Mouse (Mus musculus) MEL (cell line): Measurements from ENCODE around the gene Tmem132b. TPM values are rescaled to one million over a fixed set of nuclear protein-coding genes. Genes with fewer than 3 reads are reported as not detected.

Experiments
- DNase-seq: peaks from one replicate; pipeline ENCODE4 v3.0.0; 2011; ENCODE audit warnings: low read depth, low spot score
- H3K27ac ChIP-seq: 2 replicates; pipeline ENCODE4 v1.5.1; 2012; ENCODE audit warnings: low read depth, mild to moderate bottlenecking, control low read depth, low read length, moderate library complexity; ENCODE audit not compliant: control insufficient read depth
- H3K27me3 ChIP-seq, 2 experiments: fragments of 150-350 bp in 1 of 2; sonication (generic) in 1 of 2; 2 replicates each; pipeline ENCODE4 v1.6.1; 2012; ENCODE audit warnings: low read length in 2 of 2, mild to moderate bottlenecking in 2 of 2, improper control_type of control experiment in 1 of 2, moderate library complexity in 1 of 2; ENCODE audit not compliant: insufficient read depth in 2 of 2, control insufficient read depth in 1 of 2
- H3K36me3 ChIP-seq, 2 experiments: 2 replicates each; pipeline ENCODE4 v1.6.1; 2012 to 2014; ENCODE audit warnings: low read length in 2 of 2, improper control_type of control experiment in 1 of 2, inconsistent platforms in 1 of 2, mild to moderate bottlenecking in 1 of 2; ENCODE audit not compliant: insufficient read depth in 2 of 2, control insufficient read depth in 1 of 2
- H3K4me1 ChIP-seq, 2 experiments: fragments of 150-350 bp in 1 of 2; sonication (generic) in 1 of 2; 2 replicates each; pipeline ENCODE4 v1.6.1; 2012; ENCODE audit warnings: low read length in 2 of 2, improper control_type of control experiment in 1 of 2, mild to moderate bottlenecking in 1 of 2; ENCODE audit not compliant: insufficient read depth in 2 of 2, control insufficient read depth in 1 of 2
- H3K4me3 ChIP-seq, 2 experiments: fragments of 150-350 bp in 1 of 2; sonication (generic) in 1 of 2; 2 replicates each; pipeline ENCODE4 v1.5.1; 2012; ENCODE audit warnings: low read depth in 2 of 2, low read length in 2 of 2, mild to moderate bottlenecking in 2 of 2, moderate library complexity in 2 of 2, control low read depth in 1 of 2, improper control_type of control experiment in 1 of 2; ENCODE audit not compliant: control insufficient read depth in 1 of 2, insufficient read depth in 1 of 2
- H3K79me2 ChIP-seq: 2 replicates; pipeline ENCODE4 v1.6.1; 2012; ENCODE audit warnings: mild to moderate bottlenecking, low read length, moderate library complexity; ENCODE audit not compliant: control insufficient read depth, poor library complexity, insufficient read depth
- H3K9ac ChIP-seq: 2 replicates; pipeline ENCODE4 v1.6.1; 2012; ENCODE audit warnings: low read depth, mild to moderate bottlenecking, control low read depth, low read length, moderate library complexity; ENCODE audit not compliant: control insufficient read depth, poor library complexity, severe bottlenecking
- H3K9me3 ChIP-seq: fragments of 150-350 bp; sonication (generic); replicated peaks from 2 replicates; pipeline ENCODE4 v1.6.1; 2012; ENCODE audit warnings: mild to moderate bottlenecking, low read length, improper control_type of control experiment, moderate library complexity; ENCODE audit not compliant: insufficient read depth
- CHD1 ChIP-seq: IDR thresholded peaks from 2 replicates; pipeline ENCODE4 v1.6.1; 2012; ENCODE audit warnings: low read depth, mild to moderate bottlenecking, inconsistent platforms, low read length, improper control_type of control experiment
- CHD2 ChIP-seq: IDR thresholded peaks from 2 replicates; pipeline ENCODE4 v1.6.1; 2011; ENCODE audit warnings: low read length, improper control_type of control experiment
- CTCF ChIP-seq, 3 experiments: IDR thresholded peaks in 2 of 3; conservative IDR thresholded peaks in 1 of 3; 2 replicates each; pipeline ENCODE4 v1.5.1; 2011 to 2012; ENCODE audit warnings: low read length in 3 of 3, low read depth in 2 of 3, mild to moderate bottlenecking in 2 of 3, improper control_type of control experiment in 1 of 3, inconsistent platforms in 1 of 3, mixed read lengths in 1 of 3, moderate library complexity in 1 of 3; ENCODE audit not compliant: control insufficient read depth in 1 of 3, insufficient read depth in 1 of 3, poor library complexity in 1 of 3, severe bottlenecking in 1 of 3
- ELF1 ChIP-seq: IDR thresholded peaks from 2 replicates; pipeline ENCODE4 v1.6.1; 2014; ENCODE audit warnings: low read depth, mild to moderate bottlenecking, inconsistent platforms, low read length, improper control_type of control experiment, moderate library complexity
- HCFC1 ChIP-seq: IDR thresholded peaks from 2 replicates; pipeline ENCODE4 v1.6.1; 2012; ENCODE audit warnings: low read depth, mild to moderate bottlenecking, inconsistent platforms, low read length, improper control_type of control experiment, moderate library complexity
- MEF2A ChIP-seq: IDR thresholded peaks from 2 replicates; pipeline ENCODE4 v1.6.1; 2014; ENCODE audit warnings: low read depth, mild to moderate bottlenecking, inconsistent platforms, low read length, improper control_type of control experiment; ENCODE audit not compliant: poor library complexity, insufficient replicate concordance, severe bottlenecking; ENCODE audit errors: extremely low read depth
- MXI1 ChIP-seq: IDR thresholded peaks from 2 replicates; pipeline ENCODE4 v1.6.1; 2011; ENCODE audit warnings: mild to moderate bottlenecking, low read depth, low read length, improper control_type of control experiment
- MYC ChIP-seq: IDR thresholded peaks from 2 replicates; pipeline ENCODE4 v1.6.1; 2011; ENCODE audit warnings: low read depth, mild to moderate bottlenecking, low read length, improper control_type of control experiment, moderate library complexity
- NELFE ChIP-seq: IDR thresholded peaks from 2 replicates; pipeline ENCODE4 v1.6.1; 2011; ENCODE audit warnings: low read depth, low read length, improper control_type of control experiment
- NRF1 ChIP-seq: IDR thresholded peaks from 2 replicates; pipeline ENCODE4 v1.6.1; 2014; ENCODE audit warnings: low read depth, mild to moderate bottlenecking, inconsistent platforms, low read length, improper control_type of control experiment, moderate library complexity; ENCODE audit not compliant: poor library complexity, insufficient read depth, severe bottlenecking
- POLR2AphosphoS5 ChIP-seq: IDR thresholded peaks from 2 replicates; pipeline ENCODE4 v1.6.1; 2012; ENCODE audit warnings: low read depth, borderline replicate concordance, mild to moderate bottlenecking, inconsistent platforms, low read length, moderate library complexity, mixed read lengths
- RAD21 ChIP-seq: IDR thresholded peaks from 2 replicates; pipeline ENCODE4 v1.6.1; 2011; ENCODE audit warnings: mild to moderate bottlenecking, low read depth, low read length, improper control_type of control experiment
- RCOR1 ChIP-seq: IDR thresholded peaks from 2 replicates; pipeline ENCODE4 v1.6.1; 2012; ENCODE audit warnings: low read depth, mild to moderate bottlenecking, inconsistent platforms, low read length, improper control_type of control experiment
- TAL1 ChIP-seq: IDR thresholded peaks from 2 replicates; pipeline ENCODE4 v1.6.1; 2012; ENCODE audit warnings: mild to moderate bottlenecking, inconsistent platforms, low read length, moderate library complexity, mixed read lengths
- UBTF ChIP-seq: IDR thresholded peaks from 2 replicates; pipeline ENCODE4 v1.6.1; 2012; ENCODE audit warnings: low read depth, mild to moderate bottlenecking, inconsistent platforms, low read length, improper control_type of control experiment, moderate library complexity, borderline replicate concordance; ENCODE audit not compliant: insufficient read depth
- USF1 ChIP-seq: IDR thresholded peaks from 2 replicates; pipeline ENCODE4 v1.6.1; 2014; ENCODE audit warnings: low read depth, mild to moderate bottlenecking, inconsistent platforms, low read length, improper control_type of control experiment, moderate library complexity
- ZKSCAN1 ChIP-seq: IDR thresholded peaks from 2 replicates; pipeline ENCODE4 v1.6.1; 2012; ENCODE audit warnings: low read depth, mild to moderate bottlenecking, inconsistent platforms, low read length, improper control_type of control experiment, moderate library complexity
- ZMIZ1 ChIP-seq: IDR thresholded peaks from 2 replicates; pipeline ENCODE4 v1.6.1; 2012; ENCODE audit warnings: low read depth, mild to moderate bottlenecking, inconsistent platforms, low read length, improper control_type of control experiment, moderate library complexity
- ZNF384 ChIP-seq: IDR thresholded peaks from 2 replicates; pipeline ENCODE4 v1.6.1; 2012; ENCODE audit warnings: low read depth, mild to moderate bottlenecking, inconsistent platforms, low read length, improper control_type of control experiment
- polyA plus RNA-seq, 2 experiments: library from polyadenylated mRNA; stranded (reverse) in 1 of 2; unstranded in 1 of 2; fragments of >175 nt in 1 of 2; fragments of >200 nt in 1 of 2; gene quantifications; 2 replicates each; pipeline versions ENCODE4 v1.2.1 to v1.2.4; 2012; ENCODE audit warnings: low replicate concordance in 2 of 2, low read depth in 1 of 2; ENCODE audit not compliant: insufficient read length in 2 of 2, insufficient read depth in 1 of 2, missing spikeins in 1 of 2
- total RNA-seq: library from RNA; depleted of rRNA; stranded (reverse); fragments of 300-350 nt; gene quantifications from 2 replicates; pipeline ENCODE4 v1.2.3, GENCODE M21; 2012

Tmem132b gene
- total and polyA plus RNA-seq, 3 experiments: not detected

DNA sequence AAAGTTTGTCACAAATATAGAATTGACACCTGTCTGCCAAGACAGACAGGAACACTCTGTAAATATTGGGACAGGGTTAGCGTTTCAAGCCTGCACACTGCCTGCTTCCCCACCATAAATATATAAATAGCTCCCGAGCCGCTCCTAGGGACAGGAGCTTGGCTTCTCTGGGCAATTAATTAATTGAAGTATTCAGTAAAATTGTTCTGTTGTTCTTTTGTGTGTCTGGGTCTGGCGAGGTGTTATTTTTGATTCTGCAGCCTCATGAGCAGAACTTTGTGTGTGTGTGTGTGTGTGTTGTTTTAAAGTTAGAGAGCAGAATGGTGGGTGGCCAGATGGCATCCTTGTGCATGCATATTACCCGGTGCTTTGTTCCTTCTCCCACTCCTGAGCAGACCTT, 24.2 kb downstream of the Tmem132b start (continued):
- TF ChIP-seq MEF2A: no peak
- TF ChIP-seq UBTF: no peak

GRCm38 (mm10) chr5:125563492-125563891, 31.9 kb downstream of the Tmem132b start:
- H3K9me3 ChIP-seq: no peaks in the 10 kb centered on the region
- no peaks in the 10 kb centered on the region for H3K79me2 ChIP-seq
- no peak overlapping the region for H3K4me3 ChIP-seq
- no peaks in the 10 kb centered on the region for H3K36me3 ChIP-seq
- no peaks in the 10 kb centered on the region for H3K4me1 ChIP-seq
- no peak for DNase-seq
- H3K9ac ChIP-seq: no peak overlapping the region
- H3K27me3 ChIP-seq: no peaks in the 10 kb centered on the region
- TF ChIP-seq CTCF (IDR thresholded peaks at IDR 0.05 in 2 of 3, conservative IDR thresholded peaks at IDR 0.05 in 1 of 3; ENCODE audit: control insufficient read depth in 1 of 3, insufficient read depth in 1 of 3, low read depth in 2 of 3, low read length in 3 of 3, poor library complexity in 1 of 3, severe bottlenecking in 1 of 3): no peak
- H3K27ac ChIP-seq: no peak overlapping the region

DNA sequence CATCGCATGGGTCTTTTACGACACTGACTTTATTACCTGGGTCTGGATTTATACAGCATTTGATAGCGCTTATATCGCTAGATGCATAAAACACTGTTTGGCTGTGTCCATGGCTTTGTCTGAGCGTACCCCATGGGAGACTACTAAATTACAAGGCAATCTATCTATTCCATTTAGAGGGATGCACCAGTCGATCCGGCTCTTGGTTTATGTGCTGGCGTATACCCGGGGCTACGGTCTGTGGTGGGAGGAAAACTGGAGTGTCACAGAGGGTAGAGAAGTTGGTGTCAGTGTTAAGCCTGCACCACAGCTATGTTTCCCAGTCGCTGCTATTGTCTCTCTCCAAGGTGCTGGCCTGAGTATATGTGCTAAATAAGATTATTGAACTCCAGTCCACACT, 34.2 kb downstream of the Tmem132b start:
- Histone ChIP-seq H3K79me2 (no peaks in the 10 kb centered on the region), H3K27me3 (no peaks in the 10 kb centered on the region), H3K9me3 (no peaks in the 10 kb centered on the region), H3K27ac (no peak overlapping the region), H3K36me3 (no peaks in the 10 kb centered on the region), H3K4me3 (no peak overlapping the region), H3K4me1 (no peaks in the 10 kb centered on the region), H3K9ac (no peak overlapping the region)
- DNase-seq: no peak
- TF ChIP-seq NRF1 (no peak), ZNF384 (no peak), MYC (no peak), CHD1 (no peak), POLR2AphosphoS5 (no peak), ZKSCAN1 (no peak), RCOR1 (no peak), TAL1 (no peak), ELF1 (no peak), CHD2 (no peak), ZMIZ1 (no peak), RAD21 (no peak), MXI1 (no peak), HCFC1 (no peak), NELFE (no peak), USF1 (no peak)
